Comparison of ENCODE assay signal across 8 mouse cellular contexts in genomic region chr11:49793619-49794341, GRCm38 (mm10). TPM values are rescaled to one million over a fixed set of nuclear protein-coding genes. Genes with fewer than 3 reads are reported as not detected.
DNase-seq lines count a peak whose midpoint lies in the region; ATAC-seq lines count a peak whose summit lies in the region.

Gene Gfpt2, plus strand, starts transcription at chr11:49794178.

- H3K4me2 ChIP-seq in heart, embryonic 13.5 days: peak within 1 kb of the TSS; percentile 99
- H3K4me2 ChIP-seq in kidney, embryonic 16.5 days (replicated peaks; ENCODE audit: low read depth, low read length): peak within 1 kb of the TSS; percentile 97

- H3K27ac ChIP-seq in forebrain, embryonic 10.5 days: peak within 1 kb of the TSS; percentile 89
- H3K27ac ChIP-seq in heart, embryonic 13.5 days (replicated peaks): no peak within 1 kb of the TSS; the same call in 1 of the 2 replicates
- H3K27ac ChIP-seq in kidney, embryonic 16.5 days (ENCODE audit: low read length): no peak within 1 kb of the TSS

- under 1% methylated on average over 25 of the region's 25 CpGs for WGBS in forebrain, embryonic 10.5 days
- 1% methylated on average over 25 of the region's 25 CpGs for WGBS in heart, embryonic 13.5 days
- WGBS in kidney, embryonic 16.5 days: 0% methylated on average over 23 of the region's 25 CpGs

- H3K27me3 ChIP-seq in forebrain, embryonic 10.5 days (ENCODE audit: poor library complexity, severe bottlenecking): peaks cover 30% of the 10 kb centered on the region
- peaks cover 10% of the 10 kb centered on the region; the same call in 1 of the 2 replicates for H3K27me3 ChIP-seq in heart, embryonic 13.5 days (replicated peaks)
- H3K27me3 ChIP-seq in kidney, embryonic 16.5 days (ENCODE audit: insufficient read depth, low read length): peaks cover 4% of the 10 kb centered on the region; the same call in 1 of the 2 replicates

- peak within 1 kb of the TSS; percentile 83 for H3K9ac ChIP-seq in heart, embryonic 13.5 days
- peak within 1 kb of the TSS; percentile 76 for H3K9ac ChIP-seq in kidney, embryonic 16.5 days (replicated peaks; ENCODE audit: low read length)

- H3K9me3 ChIP-seq in forebrain, embryonic 10.5 days: no peaks in the 10 kb centered on the region
- no peaks in the 10 kb centered on the region for H3K9me3 ChIP-seq in heart, embryonic 13.5 days
- no peaks in the 10 kb centered on the region for H3K9me3 ChIP-seq in kidney, embryonic 16.5 days (ENCODE audit: low read length)

- DNase-seq in CD4-positive helper T cell, adult 2 months (ENCODE audit: low read depth, low spot score): peak; percentile 33
- peak; percentile 53 for DNase-seq in c-Kit-positive CD71-negative TER-119-negative erythroid progenitor cells, embryonic 14.5 days (ENCODE audit: low read depth)
- peak; percentile 92 for DNase-seq in forebrain, embryonic 10.5 days (ENCODE audit: extremely low spot score, low spot score)
- DNase-seq in liver: peak; percentile 83
- peak; percentile 28 for DNase-seq in naive thymus-derived CD4-positive, alpha-beta T cell, adult 2 months (ENCODE audit: low read depth)
- DNase-seq in testis, postnatal 10 days (ENCODE audit: low spot score): peak; percentile 87

- peaks cover 12% of the 10 kb centered on the region for H3K36me3 ChIP-seq in forebrain, embryonic 10.5 days (replicated peaks)
- no peaks in the 10 kb centered on the region for H3K36me3 ChIP-seq in heart, embryonic 13.5 days
- no peaks in the 10 kb centered on the region for H3K36me3 ChIP-seq in kidney, embryonic 16.5 days (ENCODE audit: insufficient read depth, low read length)

- peak within 1 kb of the TSS; percentile 71 for H3K4me3 ChIP-seq in forebrain, embryonic 10.5 days
- H3K4me3 ChIP-seq in heart, embryonic 13.5 days: peak within 1 kb of the TSS; percentile 67
- H3K4me3 ChIP-seq in kidney, embryonic 16.5 days (ENCODE audit: low read length): peak within 1 kb of the TSS; percentile 67

- peaks cover 27% of the 10 kb centered on the region for H3K4me1 ChIP-seq in forebrain, embryonic 10.5 days
- H3K4me1 ChIP-seq in heart, embryonic 13.5 days: peaks cover 23% of the 10 kb centered on the region
- H3K4me1 ChIP-seq in kidney, embryonic 16.5 days (ENCODE audit: insufficient read depth, low read length): peaks cover 9% of the 10 kb centered on the region

- peak; percentile 73; the same call in 1 of the 2 replicates for ATAC-seq in heart, embryonic 13.5 days (ENCODE audit: extremely low read depth, insufficient number of reproducible peaks, low FRiP score, low TSS enrichment)
- ATAC-seq in kidney, embryonic 16.5 days (ENCODE audit: low FRiP score, low TSS enrichment): peak; percentile 98

RNA-seq across cellular contexts. Expression of gene Gfpt2, which starts in this region (rescaled TPM):
- polyA plus RNA-seq in forebrain, embryonic 10.5 days (2016; fragmentation: Nextera tagmentation; extraction: Ambion mirVana): 25.8 TPM in 2 replicates
- 9.1 and 10.9 TPM in 2 replicates for polyA plus RNA-seq in heart, embryonic 13.5 days (2015; fragmentation: Nextera tagmentation; extraction: Ambion mirVana)
- 13.2 and 13.5 TPM in 2 replicates for polyA plus RNA-seq in kidney, embryonic 16.5 days (2015; fragmentation: Nextera tagmentation; extraction: Ambion mirVana)

Comparison
In these comparisons a context has a peak if more than half of its experiments do, and no peak if none do; other contexts are left out.
1. DNase-seq: peak in every context shown above with its lines; median percentile 92 in forebrain, embryonic 10.5 days; 87 in testis, postnatal 10 days; 83 in liver; 53 in c-Kit-positive CD71-negative TER-119-negative erythroid progenitor cells, embryonic 14.5 days; 33 in CD4-positive helper T cell, adult 2 months; 28 in naive thymus-derived CD4-positive, alpha-beta T cell, adult 2 months.